Mouse (Mus musculus): ENCODE results near the gene Nxph4.

Gene Nxph4

DNA sequence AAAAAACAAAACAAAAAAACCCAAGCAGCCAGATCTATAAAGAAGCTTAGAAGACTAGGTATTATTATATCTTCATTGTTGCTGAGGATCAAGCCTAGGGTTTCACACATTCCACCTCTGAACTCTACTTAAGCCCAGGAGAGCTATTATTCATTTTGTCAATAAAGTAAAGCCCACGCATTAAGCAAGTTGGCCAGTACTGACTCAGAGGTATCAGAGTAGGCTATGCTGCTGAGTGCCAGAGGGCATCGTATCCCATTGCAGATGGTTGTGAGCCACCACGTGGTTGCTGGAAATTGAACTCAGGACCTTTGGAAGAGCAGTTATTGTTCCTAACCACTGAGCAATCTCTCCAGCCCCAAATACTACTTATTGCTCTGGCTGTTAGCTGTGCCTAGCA lies 9.6 kb upstream of the Nxph4 start:
- no peak for DNase-seq (ENCODE audit: extremely low spot score, low read depth, low spot score)

DNA sequence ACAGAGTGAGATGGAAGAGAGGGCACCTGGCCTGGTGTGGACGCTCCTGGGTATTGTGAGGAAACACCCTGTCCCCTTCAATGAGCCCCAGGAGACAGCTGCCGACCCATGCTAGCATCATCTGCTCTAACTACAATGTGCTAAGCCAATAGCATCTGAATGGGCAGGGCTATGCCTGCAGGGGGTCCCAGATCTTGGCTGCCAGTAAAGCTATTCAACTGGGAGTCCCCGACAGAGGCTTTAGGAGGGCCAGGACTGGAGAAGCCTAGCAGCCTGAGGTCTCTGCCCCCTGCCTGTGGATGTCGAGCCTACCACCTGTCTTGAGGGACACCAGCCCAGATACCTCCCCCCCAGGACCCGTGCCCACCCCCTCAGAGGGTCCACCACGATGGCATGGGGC lies 8.4 kb upstream of the Nxph4 start:
- DNase-seq (ENCODE audit: extremely low spot score, low read depth, low spot score) = no peak

DNA sequence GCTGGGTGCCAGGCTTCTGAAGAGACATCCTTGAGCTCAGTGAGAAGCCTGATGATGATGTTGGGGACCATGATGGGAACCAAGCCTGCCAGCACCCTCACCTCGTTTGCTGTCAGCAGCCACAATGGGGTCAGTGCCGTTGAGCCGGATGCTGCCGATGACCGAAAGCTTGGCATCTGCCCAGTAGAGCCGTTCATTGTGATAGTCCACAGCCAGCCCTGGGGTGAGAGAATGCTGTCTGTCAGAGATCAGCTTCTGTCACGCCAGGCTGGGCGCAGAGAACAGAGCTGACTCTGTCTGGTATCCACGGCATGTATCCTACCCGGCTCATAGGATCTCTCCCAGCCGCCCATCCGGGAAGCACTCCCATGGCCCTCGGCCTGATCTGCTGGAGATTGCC lies 7.7 kb upstream of the Nxph4 start:
- DNase-seq (ENCODE audit: extremely low spot score, low read depth, low spot score) = no peak

DNA sequence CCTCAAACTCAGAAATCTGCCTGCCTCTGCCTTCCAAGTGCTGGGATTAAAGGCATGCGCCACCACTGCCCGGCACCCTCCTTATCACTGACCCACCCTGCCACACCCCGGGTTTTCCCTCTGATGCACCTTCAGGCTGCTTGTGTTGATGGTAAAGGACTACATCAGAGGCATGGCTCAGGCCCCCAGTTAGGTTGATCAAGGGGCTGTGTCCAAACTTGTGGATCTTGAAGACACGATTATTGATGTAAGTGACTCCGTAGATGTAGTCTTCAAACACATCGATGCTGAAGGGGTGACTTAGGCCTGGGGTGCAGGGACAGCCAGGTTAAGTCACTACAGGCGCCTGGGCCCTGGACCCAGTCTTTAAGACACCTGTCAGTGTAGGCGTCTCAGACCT lies 7.2 kb upstream of the Nxph4 start:
- no peak for DNase-seq (ENCODE audit: extremely low spot score, low read depth, low spot score)

DNA sequence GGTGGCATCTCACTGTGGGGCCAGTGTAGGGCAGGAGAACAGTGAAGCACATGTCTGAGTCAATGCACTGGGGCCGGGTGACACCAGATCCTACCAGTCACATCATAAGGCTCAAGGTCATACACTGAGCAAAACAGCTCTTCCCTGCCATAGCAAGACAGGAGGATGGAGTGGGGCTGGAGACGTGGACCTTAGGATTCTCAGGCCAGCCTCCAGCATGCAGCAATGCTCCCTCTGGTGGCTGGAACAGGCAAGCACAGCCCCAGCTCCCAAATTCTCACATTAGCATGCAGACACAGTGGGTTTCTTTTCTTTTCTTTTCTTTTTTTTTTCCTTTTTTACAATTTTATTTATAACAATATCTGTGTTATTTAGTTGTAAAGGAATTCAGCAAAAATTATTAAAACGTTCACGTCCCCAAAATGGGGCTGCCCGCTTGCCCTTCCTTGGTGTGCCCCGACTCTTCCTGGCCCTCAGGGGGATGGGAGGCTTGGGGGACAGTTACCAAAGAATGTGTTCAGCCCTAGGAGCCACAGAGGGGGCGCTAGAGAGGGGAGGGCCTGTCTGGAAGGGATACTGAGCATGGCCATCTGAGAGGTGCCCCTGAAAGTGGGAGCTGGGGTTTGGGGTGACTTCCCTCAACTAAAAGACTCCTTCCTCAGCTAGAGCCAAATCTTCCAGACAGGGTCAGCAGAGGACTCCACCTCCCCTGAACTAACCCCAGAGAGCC lies 3.7 kb upstream of the Nxph4 start:
- DNase-seq (ENCODE audit: extremely low spot score, low read depth, low spot score) = no peak

DNA sequence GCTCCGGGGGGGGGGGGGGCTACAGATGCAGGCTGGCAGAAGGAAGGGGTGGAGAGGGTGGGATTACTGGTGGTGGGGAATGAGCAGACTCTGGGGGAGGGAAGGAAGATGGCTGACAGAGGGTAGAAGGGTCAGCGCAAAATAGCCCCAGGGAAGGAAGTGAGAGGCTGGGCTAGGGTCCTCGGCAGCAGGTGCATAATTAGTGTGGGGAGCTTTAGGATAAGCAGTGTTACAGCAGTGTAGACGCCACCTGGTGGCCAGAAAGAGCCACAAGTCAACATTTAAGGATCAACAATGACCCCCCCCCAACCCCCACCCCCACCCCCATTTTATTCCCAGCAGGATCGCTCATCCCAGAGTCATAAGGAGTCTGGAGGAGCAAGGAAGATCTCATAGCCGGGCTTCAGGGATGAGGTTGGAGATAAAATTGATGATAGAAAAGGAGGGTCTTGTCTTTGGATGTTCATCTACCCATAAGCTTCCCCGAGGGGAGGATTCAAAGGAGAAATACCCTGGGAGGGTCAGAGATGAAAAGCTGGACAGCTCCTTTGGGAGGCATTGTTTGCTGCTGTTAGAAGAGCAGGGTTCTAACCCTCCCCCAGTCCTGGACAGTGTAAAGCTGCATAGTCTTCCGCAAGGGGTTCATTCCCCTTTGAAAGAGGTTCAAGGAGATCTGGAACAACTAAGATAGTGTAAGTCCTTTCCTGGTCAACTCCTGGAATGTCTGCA lies 2.4 kb upstream of the Nxph4 start:
- DNase-seq (ENCODE audit: extremely low spot score, low read depth, low spot score) = no peak

DNA sequence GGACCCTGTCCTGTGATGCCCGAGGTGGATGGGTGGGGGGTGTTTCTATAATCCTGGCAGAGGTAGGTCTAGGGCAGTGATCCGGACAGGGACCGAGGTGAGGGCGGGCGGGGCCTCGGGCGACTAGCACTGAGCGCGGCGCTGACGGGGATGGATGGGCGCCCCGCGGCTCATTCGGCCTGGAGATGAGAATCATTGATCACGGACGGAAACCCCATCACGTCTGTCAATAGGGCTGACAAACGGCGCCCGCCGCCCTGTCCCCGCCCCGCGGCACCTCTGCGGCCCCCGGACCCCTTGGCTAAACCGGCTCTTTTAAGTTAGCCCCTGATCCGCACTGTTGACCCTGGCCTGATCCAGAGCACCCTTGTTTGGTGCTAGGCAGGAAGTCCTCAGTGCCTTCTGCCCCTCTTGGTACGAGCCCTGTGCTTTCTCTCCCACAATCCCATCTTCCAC lies 598 bp upstream of the Nxph4 start:
- DNase-seq (ENCODE audit: extremely low spot score, low read depth, low spot score) = no peak

DNA sequence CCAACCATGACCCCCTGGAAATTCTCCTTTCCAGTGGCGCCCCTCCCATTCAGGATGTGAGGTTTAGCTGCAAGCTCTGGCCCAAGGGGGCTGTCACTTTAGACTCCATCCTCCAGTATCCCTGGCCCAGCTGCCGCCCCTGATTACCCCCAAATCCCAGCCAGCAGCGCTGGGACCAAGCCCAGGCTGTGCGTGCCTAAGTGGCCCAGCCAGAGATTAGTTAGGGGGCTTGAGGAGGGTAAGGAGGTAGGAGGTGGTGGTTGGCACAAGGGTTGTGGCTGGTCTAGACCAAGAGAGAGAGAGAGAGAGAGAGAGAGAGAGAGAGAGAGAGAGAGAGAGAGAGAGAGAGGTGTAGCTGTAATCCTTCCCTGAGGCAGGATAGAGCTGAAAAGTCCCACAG lies 2.8 kb downstream of the Nxph4 start:
- no peak for DNase-seq (ENCODE audit: extremely low spot score, low read depth, low spot score)

DNA sequence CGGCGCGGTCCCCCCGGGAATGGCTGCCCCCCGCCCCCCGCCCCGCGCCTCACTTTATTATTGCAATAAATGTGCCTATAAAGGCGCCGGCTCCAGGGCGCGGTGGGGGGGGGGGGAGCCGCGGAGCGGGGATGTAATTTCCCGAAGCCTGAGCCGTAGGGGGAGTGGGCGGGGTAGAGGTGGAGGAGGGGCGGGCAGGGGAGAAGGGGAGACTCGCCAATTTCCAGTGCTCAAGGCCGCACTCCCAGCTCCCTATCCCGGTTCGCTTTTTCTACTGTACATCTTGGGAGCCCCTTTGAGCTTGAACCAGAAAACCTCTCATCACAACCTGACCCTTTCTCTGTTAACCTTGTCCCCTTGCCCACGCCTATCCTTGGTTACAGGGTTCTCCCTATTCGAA lies 3.4 kb downstream of the Nxph4 start:
- DNase-seq (ENCODE audit: extremely low spot score, low read depth, low spot score) = no peak

DNA sequence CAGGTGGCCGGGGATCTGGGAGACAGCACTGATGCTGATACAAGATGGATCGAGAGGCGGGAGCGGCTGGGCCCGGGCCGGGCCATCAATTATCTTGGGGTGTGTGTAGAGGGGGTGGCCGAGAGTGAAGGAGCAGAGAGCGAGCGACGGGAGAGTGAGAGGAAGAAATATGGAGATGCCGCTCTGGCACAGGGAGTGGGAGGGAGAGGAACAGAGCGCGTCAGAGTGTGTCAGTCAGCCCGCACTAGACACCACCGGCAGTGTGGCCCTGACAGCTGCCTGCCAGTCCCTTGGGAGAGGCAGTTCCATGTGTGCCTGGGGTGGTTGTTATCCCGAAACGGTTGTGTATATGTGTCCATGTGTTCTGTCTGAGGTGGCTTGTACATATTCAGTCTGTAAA lies 6.9 kb downstream of the Nxph4 start:
- DNase-seq (ENCODE audit: extremely low spot score, low read depth, low spot score) = no peak

DNA sequence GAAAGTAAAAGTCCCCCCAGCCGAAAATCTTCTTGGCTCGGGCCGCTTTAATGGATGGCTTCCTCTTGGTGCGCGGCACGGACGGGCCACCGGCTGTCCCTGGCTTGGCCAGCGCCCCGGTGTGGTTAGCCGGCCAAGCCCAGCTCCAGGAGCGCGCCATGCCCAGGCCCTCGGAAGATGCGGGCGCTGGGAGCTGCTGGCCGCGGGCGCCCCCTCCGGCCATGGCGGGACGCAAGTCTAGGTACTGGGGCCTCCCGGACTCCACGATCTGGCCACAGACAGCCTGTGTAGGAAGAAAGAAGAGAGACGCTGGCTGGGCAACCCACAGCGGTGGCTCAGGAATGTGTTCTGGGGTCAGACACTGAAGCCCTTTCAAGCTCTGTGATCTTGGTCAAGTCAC lies 7.7 kb downstream of the Nxph4 start:
- no peak for DNase-seq (ENCODE audit: extremely low spot score, low read depth, low spot score)

DNA sequence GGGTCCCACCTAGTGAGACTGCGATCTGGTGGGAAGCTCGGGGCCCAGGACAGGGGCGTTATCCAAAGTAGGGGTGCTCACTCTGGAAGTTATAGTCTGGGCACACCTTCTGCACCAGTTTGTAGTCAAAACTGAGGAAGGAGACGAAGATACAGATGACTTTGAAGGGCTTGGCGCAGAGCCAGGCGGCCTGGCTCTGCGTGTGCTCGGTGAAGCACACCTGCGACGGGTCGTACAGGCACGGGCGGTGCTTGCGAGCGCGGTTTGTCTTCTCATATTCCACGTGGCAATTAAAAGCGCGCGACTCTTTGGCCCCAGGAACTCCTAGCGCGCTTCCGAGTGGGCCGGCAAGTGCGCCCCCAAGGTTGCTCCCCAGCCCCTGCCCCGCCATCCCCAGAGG lies 8.3 kb downstream of the Nxph4 start:
- no peak for DNase-seq (ENCODE audit: extremely low spot score, low read depth, low spot score)

DNA sequence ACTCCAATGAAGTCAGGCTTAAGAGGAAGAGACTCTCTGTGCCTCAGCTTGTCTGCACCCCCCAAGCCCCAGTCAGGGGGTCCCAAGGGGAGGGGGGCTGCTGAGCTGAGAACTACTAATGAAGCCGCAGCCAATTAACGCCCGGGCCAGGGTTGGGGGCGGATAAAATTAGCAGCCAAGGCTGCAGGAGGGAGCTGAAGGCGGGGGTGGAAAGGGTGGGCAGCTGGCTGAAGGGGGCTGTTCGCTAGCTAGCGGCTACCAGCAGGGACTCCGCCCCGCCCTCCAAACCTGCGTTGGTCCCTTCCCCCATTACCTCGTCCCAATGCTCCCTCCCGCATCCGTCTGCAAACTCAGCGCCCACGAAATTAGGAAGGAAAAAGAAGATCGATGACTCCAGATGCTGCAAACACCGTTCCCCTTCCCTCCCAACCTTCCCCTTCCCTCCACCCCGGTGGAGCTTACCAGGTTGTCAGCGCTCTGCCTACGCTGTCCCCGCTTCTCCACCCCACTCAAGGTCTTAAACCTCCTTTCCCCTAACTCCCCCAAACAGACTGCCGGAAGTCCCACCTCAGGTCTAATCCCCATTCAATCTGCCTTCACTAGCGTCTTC lies 9.6 kb downstream of the Nxph4 start:
- no peak for DNase-seq (ENCODE audit: extremely low spot score, low read depth, low spot score)

DNA sequence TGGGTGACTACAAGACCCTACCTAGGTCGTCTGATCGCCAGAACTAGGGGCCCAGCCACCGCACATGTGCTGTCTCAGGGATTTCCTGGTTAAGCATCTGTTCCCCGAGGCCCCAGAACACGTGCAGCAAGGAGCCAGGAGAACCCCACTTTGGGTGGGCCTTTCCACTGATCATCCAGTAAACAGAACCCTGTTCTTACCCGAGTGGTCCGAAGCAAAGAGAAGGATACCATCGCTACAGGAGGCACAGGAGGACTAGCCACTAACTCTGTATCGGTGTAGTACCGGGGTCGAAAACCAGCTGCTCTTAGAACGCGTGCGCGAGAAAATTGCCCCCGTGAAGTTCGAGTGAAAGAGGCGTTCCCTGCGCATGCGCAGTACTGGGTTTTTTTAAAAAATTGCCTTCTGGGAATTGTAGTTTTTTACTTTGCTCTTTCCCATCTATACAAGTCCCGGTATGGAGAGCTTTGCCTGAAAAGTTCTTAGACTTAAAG lies 12.2 kb downstream of the Nxph4 start, which contains the start of gene Shmt2:
Gene Shmt2 (minus strand): TSS at position 357 of the 494 bp plus-strand sequence.
- DNase-seq (ENCODE audit: extremely low spot score, low read depth, low spot score) = peak; percentile 98

DNA sequence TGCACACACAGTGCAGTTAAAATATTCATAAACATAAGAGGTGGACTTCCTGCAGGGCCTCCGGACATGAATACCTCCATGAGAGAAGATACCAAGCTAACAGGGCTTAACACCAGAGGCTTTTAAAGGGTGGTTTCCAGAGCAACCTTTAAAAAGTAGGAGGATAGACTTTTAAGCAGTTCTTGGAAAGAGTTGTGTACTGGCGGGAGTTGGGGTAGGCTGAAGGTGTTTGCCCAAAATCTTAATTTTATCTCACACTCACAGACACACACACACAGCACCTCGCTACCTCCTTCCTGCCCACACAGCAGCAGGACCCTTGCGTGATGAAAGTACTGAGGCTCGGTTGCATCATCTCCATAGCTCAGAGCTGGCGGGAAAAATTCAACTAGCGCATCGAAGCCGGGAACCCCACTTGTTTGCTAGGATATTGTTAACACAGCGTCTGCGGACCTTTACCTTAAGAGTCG lies 12.7 kb downstream of the Nxph4 start:
- no peak for DNase-seq (ENCODE audit: extremely low spot score, low read depth, low spot score)

DNA sequence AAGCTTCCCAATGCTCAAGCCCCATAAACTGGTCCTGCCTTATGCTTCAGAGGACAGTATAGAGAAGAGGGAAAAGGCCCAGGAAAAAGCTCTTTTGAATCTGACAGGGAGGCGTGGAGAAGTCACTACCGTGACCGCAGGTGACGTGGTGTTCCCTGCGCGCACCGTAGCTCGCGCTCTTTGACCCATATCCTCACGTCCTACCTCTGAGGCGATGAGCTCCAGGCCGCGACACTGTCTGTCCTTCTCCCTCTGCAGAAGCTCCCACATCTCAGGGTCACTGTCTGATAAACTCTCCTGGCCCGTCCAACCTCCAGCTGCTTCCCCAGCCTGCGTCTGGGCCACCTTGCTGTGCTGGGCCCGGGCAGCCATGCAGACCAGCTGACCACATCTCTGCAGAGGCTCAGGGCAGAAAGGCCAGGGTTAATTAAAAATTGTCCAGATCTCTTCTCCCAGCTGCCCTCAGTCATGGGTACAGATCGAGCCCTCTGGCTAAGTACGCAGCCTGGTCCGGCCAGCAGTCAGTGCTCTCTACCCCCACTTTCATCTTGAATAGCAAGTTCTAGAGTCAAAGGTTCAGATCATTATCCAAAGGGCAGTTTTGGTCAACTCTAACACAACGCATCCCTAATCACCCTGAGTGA lies 13.5 kb downstream of the Nxph4 start:
- DNase-seq (ENCODE audit: extremely low spot score, low read depth, low spot score) = no peak

DNA sequence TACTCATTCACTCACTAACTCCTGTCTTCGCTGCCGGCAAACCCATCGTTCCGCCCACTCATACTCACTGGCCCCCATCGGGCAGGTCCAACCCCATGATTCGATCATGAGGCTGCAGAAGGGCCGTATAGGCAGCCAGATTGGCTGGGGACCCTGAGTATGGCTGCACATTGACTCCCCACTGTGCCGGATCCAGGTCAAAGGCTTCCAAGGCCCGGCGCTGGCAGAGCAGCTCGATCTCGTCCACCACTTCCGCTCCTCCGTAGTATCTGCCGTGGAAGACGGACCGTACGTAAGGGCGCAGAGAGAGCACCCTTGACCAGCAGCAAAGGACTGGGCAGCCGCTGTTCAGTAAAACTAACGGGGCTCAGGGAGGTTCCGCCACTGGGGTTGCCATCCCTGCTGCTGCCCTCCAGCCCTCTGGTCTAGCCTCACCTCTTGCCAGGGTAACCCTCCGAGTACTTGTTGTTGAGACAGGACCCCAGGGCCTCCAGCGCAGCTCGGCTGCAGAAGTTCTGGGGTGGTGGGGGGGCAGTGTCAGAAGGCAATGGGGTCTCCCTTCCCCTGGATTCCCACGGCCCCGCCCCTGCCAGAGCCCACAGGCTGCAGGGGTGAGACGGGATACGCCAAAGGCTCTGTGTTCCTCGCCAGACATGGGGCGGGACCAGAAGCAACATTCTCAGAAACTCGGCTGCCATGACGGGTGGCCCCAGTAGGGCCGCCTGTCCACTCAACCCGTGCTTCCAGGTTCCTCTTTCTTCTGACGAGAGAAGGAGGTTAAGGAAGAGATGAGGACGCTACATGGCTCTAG lies 14.3 kb downstream of the Nxph4 start:
- DNase-seq (ENCODE audit: extremely low spot score, low read depth, low spot score) = no peak

DNA sequence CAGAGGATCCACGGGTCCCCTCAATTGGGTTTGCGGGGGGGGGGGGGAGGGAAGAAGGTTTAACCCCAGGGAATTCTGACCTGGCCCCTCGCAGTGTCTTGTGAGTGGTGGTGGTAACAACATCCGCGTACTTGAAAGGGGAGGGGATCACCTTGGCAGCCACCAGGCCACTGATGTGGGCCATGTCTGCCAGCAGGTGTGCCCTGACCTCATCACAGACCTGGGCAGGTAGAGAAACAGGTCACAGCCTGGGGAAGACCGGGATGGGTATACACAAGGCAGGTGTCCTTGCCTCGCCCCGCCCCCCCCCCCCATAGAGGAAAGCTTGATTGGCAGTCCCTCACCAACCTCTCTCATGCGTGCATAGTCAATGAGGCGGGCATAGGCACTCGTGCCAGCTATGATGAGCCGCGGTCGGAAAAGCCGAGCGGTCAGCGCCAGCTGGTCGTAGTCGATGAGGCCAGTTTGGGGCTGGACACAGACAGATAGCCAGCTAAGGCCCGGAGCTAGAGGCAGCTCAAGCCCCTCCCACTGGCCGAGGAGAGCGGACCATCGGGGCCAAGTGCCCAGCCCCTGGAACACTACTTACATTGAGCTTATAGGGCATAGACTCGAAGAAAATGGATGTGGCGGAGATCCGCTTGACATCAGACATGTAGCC lies 15.2 kb downstream of the Nxph4 start:
- no peak for DNase-seq (ENCODE audit: extremely low spot score, low read depth, low spot score)

DNA sequence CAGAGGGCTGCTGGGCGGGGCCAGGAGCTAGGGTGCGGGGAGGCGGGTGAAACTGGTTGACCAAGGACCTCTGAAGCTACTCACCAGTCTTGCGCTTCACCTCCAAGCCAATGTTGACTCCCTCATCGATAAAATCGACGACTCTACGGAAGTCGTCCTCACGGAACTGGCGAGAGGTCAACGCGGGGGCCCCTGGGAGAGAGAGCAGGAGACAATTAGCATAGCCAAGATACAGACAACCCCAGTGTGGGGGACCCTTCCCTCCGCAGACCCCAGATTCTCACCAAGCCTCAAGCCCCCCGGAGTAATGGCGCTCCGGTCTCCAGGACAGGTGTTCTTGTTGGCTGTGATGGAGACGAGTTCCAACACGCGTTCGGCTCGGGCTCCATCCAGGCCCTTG lies 16.4 kb downstream of the Nxph4 start:
- no peak for DNase-seq (ENCODE audit: extremely low spot score, low read depth, low spot score)

Measured in hindlimb bud, embryonic 11.5 days (tissue).